Mouse (Mus musculus) adrenal gland (tissue): Measurements from ENCODE around the gene Dhx16.

ENCODE experiments used
- intact Hi-C: fragments of 180-260 bp; cut with DNase I; formaldehyde crosslinking; loops from one replicate; pipeline ENCODE4 v1.15.1; 2025
- long read RNA-seq, 2 experiments: library from polyadenylated mRNA; unstranded; transcript quantifications; one replicate each; pipeline ENCODE4 v2.0.0; 2020; ENCODE audit warnings: borderline replicate concordance in 1 of 2; ENCODE audit not compliant: insufficient replicate concordance in 1 of 2

Dhx16 gene
- long read RNA-seq, experiment 1, partial matches to known transcripts, result 3 of 9 reads
- long read RNA-seq, experiment 1, other reads (novel, unspliced or antisense), result 2 of 9 reads
- long read RNA-seq, experiment 2, transcript Dhx16-201 (20 exons, 3,351 nt), result major isoform, 6 of 11 reads
- long read RNA-seq, experiment 2, partial matches to known transcripts, result 2 of 11 reads
- long read RNA-seq, experiment 2, other reads (novel, unspliced or antisense), result 3 of 11 reads

- intact Hi-C loops, result no loop called here
These were observed at the start of gene Dhx16 for GRCm38 (mm10) chr17:35879245-35880057. TSS of gene Dhx16 (plus strand) at chr17:35879819.

- intact Hi-C loops, result loop anchor here (5.0 to 10.0 kb wide), 2 partner anchors 80 to 142 kb away; partner anchors contain the start of genes Atat1 and Gnl1
These were observed 47.0 kb upstream of the Dhx16 start for GRCm38 (mm10) chr17:35832400-35833238.

GRCm38 (mm10) chr17:35833239-35833751, 46.3 kb upstream of the Dhx16 start:
- intact Hi-C loops, result loop anchor here (5.0 to 10.0 kb wide), 2 partner anchors 79 to 142 kb away; partner anchors contain the start of genes Atat1 and Gnl1

GRCm38 (mm10) chr17:35833894-35834293, 45.7 kb upstream of the Dhx16 start:
- intact Hi-C loops, result loop anchor here (5.0 to 10.0 kb wide), 2 partner anchors 78 to 141 kb away; partner anchors contain the start of genes Atat1 and Gnl1

GRCm38 (mm10) chr17:35834696-35835422, 44.8 kb upstream of the Dhx16 start:
- intact Hi-C loops, result loop anchor here (5.0 to 10.0 kb wide), 2 partner anchors 77 to 140 kb away; partner anchors contain the start of genes Atat1 and Gnl1

- intact Hi-C loops, result loop anchor here (2.0 to 10.0 kb wide), 2 partner anchors 39 to 139 kb away; partner anchors contain the start of gene Gnl1
These were observed 44.0 kb upstream of the Dhx16 start for GRCm38 (mm10) chr17:35835424-35836140.

- intact Hi-C loops, result loop anchor here (2.0 to 10.0 kb wide), 2 partner anchors 38 to 138 kb away; partner anchors contain the start of gene Gnl1
These were observed 43.2 kb upstream of the Dhx16 start for GRCm38 (mm10) chr17:35836178-35836965.

- intact Hi-C loops, result loop anchor here (2.0 to 10.0 kb wide), 2 partner anchors 38 to 138 kb away; partner anchors contain the start of gene Gnl1
These were observed 42.6 kb upstream of the Dhx16 start for GRCm38 (mm10) chr17:35836991-35837422.

GRCm38 (mm10) chr17:35837487-35837886, 42.1 kb upstream of the Dhx16 start:
- intact Hi-C loops, result loop anchor here (2.0 to 10.0 kb wide), 2 partner anchors 37 to 137 kb away; partner anchors contain the start of gene Gnl1

GRCm38 (mm10) chr17:35838122-35838544, 41.5 kb upstream of the Dhx16 start, which contains the start of gene Tubb5:
TSS of gene Tubb5 (minus strand) at chr17:35838306.
- intact Hi-C loops, result loop anchor here (10.0 kb wide), 1 partner anchor 137 kb away; the partner anchor contains the start of gene Gnl1

GRCm38 (mm10) chr17:35838570-35838969, 41.0 kb upstream of the Dhx16 start:
- intact Hi-C loops, result loop anchor here (10.0 kb wide), 1 partner anchor 136 kb away; the partner anchor contains the start of gene Gnl1

- intact Hi-C loops, result loop anchor here (10.0 kb wide), 1 partner anchor 136 kb away; the partner anchor contains the start of gene Gnl1
These were observed 40.6 kb upstream of the Dhx16 start for GRCm38 (mm10) chr17:35839002-35839401.

GRCm38 (mm10) chr17:35840561-35840960, 39.1 kb upstream of the Dhx16 start:
- intact Hi-C loops, result no loop called here

- intact Hi-C loops, result no loop called here
These were observed 38.3 kb upstream of the Dhx16 start, which contains the start of gene Mdc1 for GRCm38 (mm10) chr17:35841076-35841950. TSS of gene Mdc1 (plus strand) at chr17:35841515.

GRCm38 (mm10) chr17:35842006-35842405, 37.6 kb upstream of the Dhx16 start:
- intact Hi-C loops, result no loop called here

- intact Hi-C loops, result no loop called here
These were observed 36.1 kb upstream of the Dhx16 start for GRCm38 (mm10) chr17:35843514-35843913.

GRCm38 (mm10) chr17:35848112-35848511, 31.5 kb upstream of the Dhx16 start:
- intact Hi-C loops, result no loop called here
